Mouse (Mus musculus) stomach, postnatal 0 days (tissue): ENCODE measurements around the gene Slc31a2. TPM values are rescaled to one million over a fixed set of nuclear protein-coding genes. Genes with fewer than 3 reads are reported as not detected.

Source experiments
- ATAC-seq: fragments of 200-750 bp; cut with Nextera tagmentation; 2 replicates; pipeline ENCODE4 v1.8.0; 2017; ENCODE audit not compliant: low FRiP score, low TSS enrichment
- DNase-seq: peaks from one replicate; pipeline ENCODE4 v3.0.0-alpha.2; 2016; ENCODE audit warnings: low spot score
- H3K27ac ChIP-seq: fragments of 300-500 bp; sonication (generic); replicated peaks from 2 replicates; pipeline ENCODE4 v1.5.1; 2014; ENCODE audit warnings: mild to moderate bottlenecking, control low read depth
- H3K27me3 ChIP-seq: fragments of 300-500 bp; sonication (generic); 2 replicates; pipeline ENCODE4 v1.6.1; 2014; ENCODE audit warnings: low read length; ENCODE audit not compliant: control insufficient read depth, insufficient read depth
- H3K36me3 ChIP-seq: fragments of 300-500 bp; sonication (generic); 2 replicates; pipeline ENCODE4 v1.6.1; 2014; ENCODE audit warnings: low read length, mixed read lengths; ENCODE audit not compliant: control insufficient read depth, insufficient read depth
- H3K4me1 ChIP-seq: fragments of 300-500 bp; sonication (generic); replicated peaks from 2 replicates; pipeline ENCODE4 v1.6.1; 2014; ENCODE audit warnings: antibody characterized with exemption; ENCODE audit not compliant: control insufficient read depth, insufficient read depth
- H3K4me2 ChIP-seq: fragments of 300-500 bp; sonication (generic); replicated peaks from 2 replicates; pipeline ENCODE4 v1.6.1; 2014; ENCODE audit warnings: low read depth, mild to moderate bottlenecking, control low read depth, moderate library complexity
- H3K4me3 ChIP-seq: fragments of 300-500 bp; sonication (generic); 2 replicates; pipeline ENCODE4 v1.5.1; 2014; ENCODE audit warnings: low read depth, low read length, control low read depth
- H3K9ac ChIP-seq: fragments of 300-500 bp; sonication (generic); 2 replicates; pipeline ENCODE4 v1.6.1; 2014; ENCODE audit warnings: mild to moderate bottlenecking, low read length, control low read depth, mixed read lengths
- H3K9me3 ChIP-seq: fragments of 300-500 bp; sonication (generic); 2 replicates; pipeline ENCODE4 v1.6.1; 2016; ENCODE audit warnings: low read length; ENCODE audit not compliant: control insufficient read depth
- CTCF ChIP-seq: IDR thresholded peaks from 2 replicates; pipeline ENCODE4 v1.5.1; 2016; ENCODE audit warnings: antibody characterized with exemption, low read depth, mild to moderate bottlenecking, moderate library complexity
- EP300 ChIP-seq: optimal IDR thresholded peaks from 2 replicates; pipeline ENCODE3; 2016; ENCODE audit warnings: antibody characterized with exemption
- whole genome bisulfite sequencing: fragments of 180-500 bp; shearing (Covaris S2); extraction: QIAGEN DNeasy Blood & Tissue Kit; methylation state at CpG from one replicate; pipeline ENCODE4 v1.1.7; 2014; 5-methylcytosine and 5-hydroxymethylcytosine counted together
- polyA plus RNA-seq: library from polyadenylated mRNA; unstranded; fragments of >200 nt; fragmentation: Nextera tagmentation; extraction: Ambion mirVana; gene quantifications from 2 replicates; pipeline ENCODE4 v1.2.1, GENCODE M21; 2015

Slc31a2 gene
- polyA plus RNA-seq, 1 experiment from 2014 or later, result 32.6 TPM

- 81% methylated on average over 8 of the region's 8 CpGs for WGBS
- no peaks in the 10 kb centered on the region for H3K9me3 ChIP-seq
These were observed 30.3 kb downstream of the Slc31a2 start for GRCm38 (mm10) chr4:62292461-62293180.

GRCm38 (mm10) chr4:62293219-62293861 is 31.0 kb downstream of the Slc31a2 start:
- no peak overlapping the region for H3K27ac ChIP-seq
- WGBS, result 68% methylated on average over 10 of the region's 10 CpGs
- DNase-seq (no peak), ATAC-seq (no peak)
- TF ChIP-seq EP300, result no peak
- no peak for TF ChIP-seq CTCF
- H3K9me3 ChIP-seq, result no peaks in the 10 kb centered on the region
- no peak overlapping the region for H3K4me2 ChIP-seq
- H3K4me3 ChIP-seq, result no peak overlapping the region
- no peaks in the 10 kb centered on the region for H3K4me1 ChIP-seq
- H3K9ac ChIP-seq, result no peak overlapping the region
- H3K36me3 ChIP-seq, result peaks cover 11% of the 10 kb centered on the region
- no peaks in the 10 kb centered on the region for H3K27me3 ChIP-seq

More at GRCm38 (mm10) chr4:62292461-62293180, 30.3 kb downstream of the Slc31a2 start:
- no peak overlapping the region for H3K4me2 ChIP-seq
- ATAC-seq, result no peak
- H3K9ac ChIP-seq, result no peak overlapping the region
- peaks cover 11% of the 10 kb centered on the region; the same call in 1 of the 2 replicates for H3K36me3 ChIP-seq
- no peak overlapping the region for H3K4me3 ChIP-seq
- TF ChIP-seq CTCF, result no peak
- TF ChIP-seq EP300, result no peak
- no peak for DNase-seq
- H3K27ac ChIP-seq, result no peak overlapping the region
- no peaks in the 10 kb centered on the region for H3K27me3 ChIP-seq
- peaks cover 2% of the 10 kb centered on the region; the same call in 1 of the 2 replicates for H3K4me1 ChIP-seq

GRCm38 (mm10) chr4:62294741-62295140 is 32.4 kb downstream of the Slc31a2 start:
- 96% methylated on average over 1 of the region's 1 CpGs for WGBS

GRCm38 (mm10) chr4:62297280-62298130 is 35.1 kb downstream of the Slc31a2 start:
- H3K27ac ChIP-seq, result no peak overlapping the region
- no peaks in the 10 kb centered on the region for H3K4me1 ChIP-seq
- 62% methylated on average over 3 of the region's 3 CpGs for WGBS
- no peaks in the 10 kb centered on the region for H3K27me3 ChIP-seq
- TF ChIP-seq CTCF (no peak), EP300 (no peak)
- H3K36me3 ChIP-seq, result peaks cover 19% of the 10 kb centered on the region
- H3K9ac ChIP-seq, result no peak overlapping the region
- ATAC-seq (no peak), DNase-seq (no peak)
- no peak overlapping the region for H3K4me2 ChIP-seq
- H3K9me3 ChIP-seq, result no peaks in the 10 kb centered on the region
- no peak overlapping the region for H3K4me3 ChIP-seq

More at GRCm38 (mm10) chr4:62294741-62295140, 32.4 kb downstream of the Slc31a2 start:
- Histone ChIP-seq H3K9ac (no peak overlapping the region), H3K4me3 (no peak overlapping the region), H3K4me1 (no peaks in the 10 kb centered on the region), H3K27me3 (no peaks in the 10 kb centered on the region), H3K27ac (no peak overlapping the region), H3K9me3 (no peaks in the 10 kb centered on the region), H3K4me2 (no peak overlapping the region), H3K36me3 (peaks cover 15% of the 10 kb centered on the region)
- ATAC-seq (no peak), DNase-seq (no peak)
- TF ChIP-seq CTCF (no peak), EP300 (no peak)

- WGBS, result 88% methylated on average over 2 of the region's 2 CpGs
- TF ChIP-seq CTCF, result no peak
- no peak for TF ChIP-seq EP300
- Histone ChIP-seq H3K9me3 (no peaks in the 10 kb centered on the region), H3K4me2 (no peak overlapping the region), H3K4me1 (no peaks in the 10 kb centered on the region), H3K4me3 (no peak overlapping the region), H3K27ac (no peak overlapping the region), H3K27me3 (no peaks in the 10 kb centered on the region), H3K36me3 (peaks cover 26% of the 10 kb centered on the region), H3K9ac (no peak overlapping the region)
- DNase-seq (no peak), ATAC-seq (no peak)
These were observed 37.6 kb downstream of the Slc31a2 start for GRCm38 (mm10) chr4:62300001-62300400.
